Mouse (Mus musculus) adrenal gland (tissue): ENCODE measurements at regions not wholly inside any gene's neighbourhood (a gene's known extent, or its start where the extent isn't known, plus 50 kb on each side); places are given as distances from the start of the nearest gene placed in this dataset.

ENCODE experiments used
- intact Hi-C: fragments of 180-260 bp; cut with DNase I; formaldehyde crosslinking; loops from one replicate; pipeline ENCODE4 v1.15.1; 2025

GRCm38 (mm10) chr9:117870616-117871015 lies 169.7 kb upstream of the Azi2 start:
- intact Hi-C loops = no loop called here

GRCm38 (mm10) chr9:117863944-117864343 lies 176.4 kb upstream of the Azi2 start:
- intact Hi-C loops = no loop called here

- intact Hi-C loops = no loop called here
Measured at GRCm38 (mm10) chr9:117863318-117863717, 177.0 kb upstream of the Azi2 start.

GRCm38 (mm10) chr9:117859580-117860045 lies 180.7 kb upstream of the Azi2 start:
- intact Hi-C loops = no loop called here

GRCm38 (mm10) chr9:117843531-117843930 lies 196.8 kb upstream of the Azi2 start:
- intact Hi-C loops = no loop called here

GRCm38 (mm10) chr9:117836696-117837380 lies 203.5 kb upstream of the Azi2 start:
- intact Hi-C loops = no loop called here

- intact Hi-C loops = no loop called here
Measured at GRCm38 (mm10) chr9:117833586-117833985, 203.9 kb upstream of the Rbms3 start.

GRCm38 (mm10) chr9:117814661-117815060 lies 184.9 kb upstream of the Rbms3 start:
- intact Hi-C loops = no loop called here

- intact Hi-C loops = no loop called here
Measured at GRCm38 (mm10) chr9:117813216-117813615, 183.5 kb upstream of the Rbms3 start.

- intact Hi-C loops = no loop called here
Measured at GRCm38 (mm10) chr9:117805812-117806211, 176.1 kb upstream of the Rbms3 start.

GRCm38 (mm10) chr9:117784186-117784591 lies 154.5 kb upstream of the Rbms3 start:
- intact Hi-C loops = no loop called here

GRCm38 (mm10) chr9:117754651-117755050 lies 124.9 kb upstream of the Rbms3 start:
- intact Hi-C loops = no loop called here

GRCm38 (mm10) chr9:117753466-117753865 lies 123.8 kb upstream of the Rbms3 start:
- intact Hi-C loops = no loop called here

- intact Hi-C loops = no loop called here
Measured at GRCm38 (mm10) chr9:117744906-117745305, 115.2 kb upstream of the Rbms3 start.

GRCm38 (mm10) chr9:117729366-117729765 lies 99.7 kb upstream of the Rbms3 start:
- intact Hi-C loops = no loop called here

- intact Hi-C loops = no loop called here
Measured at GRCm38 (mm10) chr9:117720161-117720598, 90.5 kb upstream of the Rbms3 start.

- intact Hi-C loops = no loop called here
Measured at GRCm38 (mm10) chr9:117717346-117717745, 87.6 kb upstream of the Rbms3 start.

GRCm38 (mm10) chr9:117716476-117716875 lies 86.8 kb upstream of the Rbms3 start:
- intact Hi-C loops = no loop called here

GRCm38 (mm10) chr9:117714741-117715675 lies 85.3 kb upstream of the Rbms3 start:
- intact Hi-C loops = no loop called here

- intact Hi-C loops = no loop called here
Measured at GRCm38 (mm10) chr9:117713121-117713520, 83.4 kb upstream of the Rbms3 start.

GRCm38 (mm10) chr9:117711793-117712192 lies 82.1 kb upstream of the Rbms3 start:
- intact Hi-C loops = no loop called here

- intact Hi-C loops = no loop called here
Measured at GRCm38 (mm10) chr9:117710966-117711365, 81.3 kb upstream of the Rbms3 start.
